Mouse (Mus musculus): Measurements from ENCODE around the gene Gcgr.
A peak's percentile ranks its signal among the peaks of the same experiment; 100 is the strongest.
"Not testable (repeated sequence)": the region's sequence is repeated elsewhere in the genome, so short reads cannot be mapped to it uniquely, and the experiment has no call there.

Gene Gcgr

GRCm38 (mm10) chr11:120506899-120507298 lies 23.6 kb upstream of the Gcgr start:
- no peak for DNase-seq (ENCODE audit: low spot score in 2 of 2)

- no peak for DNase-seq (ENCODE audit: low spot score in 2 of 2)
Measured at GRCm38 (mm10) chr11:120507611-120508289, 22.7 kb upstream of the Gcgr start.

GRCm38 (mm10) chr11:120508290-120508870 lies 22.1 kb upstream of the Gcgr start:
- no peak for DNase-seq (ENCODE audit: low spot score in 2 of 2)

GRCm38 (mm10) chr11:120509940-120510339 lies 20.6 kb upstream of the Gcgr start:
- no peak for DNase-seq (ENCODE audit: low spot score in 2 of 2)

GRCm38 (mm10) chr11:120510375-120511030 lies 20.0 kb upstream of the Gcgr start:
- peak in 1 of 2 experiments; percentile 53 for DNase-seq (ENCODE audit: low spot score in 2 of 2)

GRCm38 (mm10) chr11:120512790-120513453 lies 17.6 kb upstream of the Gcgr start:
- DNase-seq (ENCODE audit: low spot score in 2 of 2) = no peak

GRCm38 (mm10) chr11:120514262-120514661 lies 16.2 kb upstream of the Gcgr start:
- DNase-seq (ENCODE audit: low spot score in 2 of 2) = not testable (repeated sequence)

GRCm38 (mm10) chr11:120515611-120516010 lies 14.9 kb upstream of the Gcgr start:
- peak; percentile 64 to 86 for DNase-seq (ENCODE audit: low spot score in 2 of 2)

GRCm38 (mm10) chr11:120517147-120517546 lies 13.4 kb upstream of the Gcgr start:
- no peak for DNase-seq (ENCODE audit: low spot score in 2 of 2)

GRCm38 (mm10) chr11:120518027-120518426 lies 12.5 kb upstream of the Gcgr start:
- no peak for DNase-seq (ENCODE audit: low spot score in 2 of 2)

GRCm38 (mm10) chr11:120518558-120518957 lies 11.9 kb upstream of the Gcgr start:
- no peak for DNase-seq (ENCODE audit: low spot score in 2 of 2)

GRCm38 (mm10) chr11:120519738-120520137 lies 10.8 kb upstream of the Gcgr start:
- no peak for DNase-seq (ENCODE audit: low spot score in 2 of 2)

- no peak for DNase-seq (ENCODE audit: low spot score in 2 of 2)
Measured at GRCm38 (mm10) chr11:120520498-120520897, 10.0 kb upstream of the Gcgr start.

- no peak for DNase-seq (ENCODE audit: low spot score in 2 of 2)
Measured at GRCm38 (mm10) chr11:120520967-120521540, 9.4 kb upstream of the Gcgr start.

- no peak for DNase-seq (ENCODE audit: low spot score in 2 of 2)
Measured at GRCm38 (mm10) chr11:120522581-120522980, 7.9 kb upstream of the Gcgr start.

GRCm38 (mm10) chr11:120525959-120526358 lies 4.5 kb upstream of the Gcgr start:
- DNase-seq (ENCODE audit: low spot score in 2 of 2) = no peak

- DNase-seq (ENCODE audit: low spot score in 2 of 2) = no peak
Measured at GRCm38 (mm10) chr11:120527690-120528354, 2.7 kb upstream of the Gcgr start.

GRCm38 (mm10) chr11:120528903-120529302 lies 1.6 kb upstream of the Gcgr start:
- no peak for DNase-seq (ENCODE audit: low spot score in 2 of 2)

GRCm38 (mm10) chr11:120531646-120532045 lies 1.1 kb downstream of the Gcgr start:
- DNase-seq (ENCODE audit: low spot score in 2 of 2) = no peak

- no peak for DNase-seq (ENCODE audit: low spot score in 2 of 2)
Measured at GRCm38 (mm10) chr11:120534093-120534492, 3.6 kb downstream of the Gcgr start.

- no peak for DNase-seq (ENCODE audit: low spot score in 2 of 2)
Measured at GRCm38 (mm10) chr11:120535145-120535544, 4.6 kb downstream of the Gcgr start.

GRCm38 (mm10) chr11:120535804-120536203 lies 5.3 kb downstream of the Gcgr start:
- no peak for DNase-seq (ENCODE audit: low spot score in 2 of 2)

All from thymus, postnatal 10 days (tissue).